Mouse (Mus musculus) intestine, embryonic 14.5 days (tissue): ENCODE measurements around the gene Nacc1. TPM values are rescaled to one million over a fixed set of nuclear protein-coding genes. Genes with fewer than 3 reads are reported as not detected.
"Not testable (repeated sequence)": the region's sequence is repeated elsewhere in the genome, so short reads cannot be mapped to it uniquely, and the experiment has no call there.

Experiments used
- ATAC-seq: fragments of 200-750 bp; cut with Nextera tagmentation; replicated peaks from 2 replicates; pipeline ENCODE4 v1.8.0; 2017; ENCODE audit warnings: low read depth, moderate number of reproducible peaks, moderate TSS enrichment, moderate library complexity; ENCODE audit not compliant: low FRiP score, low TSS enrichment
- DNase-seq: peaks from one replicate; pipeline ENCODE4 v3.0.0-alpha.2; 2018; ENCODE audit warnings: low spot score
- H3K27ac ChIP-seq: fragments of 300-500 bp; sonication (generic); 2 replicates; pipeline ENCODE4 v1.5.1; 2014; ENCODE audit warnings: low read depth, mild to moderate bottlenecking, control low read depth
- H3K27me3 ChIP-seq: fragments of 300-500 bp; sonication (generic); replicated peaks from 2 replicates; pipeline ENCODE4 v1.6.1; 2014; ENCODE audit warnings: low read length, control low read depth; ENCODE audit not compliant: control insufficient read depth, insufficient read depth
- H3K36me3 ChIP-seq: fragments of 300-500 bp; sonication (generic); 2 replicates; pipeline ENCODE4 v1.6.1; 2014; ENCODE audit warnings: low read length, control low read depth; ENCODE audit not compliant: control insufficient read depth, insufficient read depth
- H3K4me1 ChIP-seq: fragments of 300-500 bp; sonication (generic); replicated peaks from 2 replicates; pipeline ENCODE4 v1.6.1; 2014; ENCODE audit warnings: low read length, control low read depth, mixed read lengths; ENCODE audit not compliant: control insufficient read depth, insufficient read depth
- H3K4me2 ChIP-seq: fragments of 300-500 bp; sonication (generic); 2 replicates; pipeline ENCODE4 v1.6.1; 2014; ENCODE audit warnings: low read length
- H3K4me3 ChIP-seq: fragments of 300-500 bp; sonication (generic); 2 replicates; pipeline ENCODE4 v1.5.1; 2014; ENCODE audit warnings: low read depth, low read length, control low read depth, mixed read lengths
- H3K9ac ChIP-seq: fragments of 300-500 bp; sonication (generic); 2 replicates; pipeline ENCODE4 v1.6.1; 2014; ENCODE audit warnings: mild to moderate bottlenecking, low read length
- H3K9me3 ChIP-seq: fragments of 300-500 bp; sonication (generic); 2 replicates; pipeline ENCODE4 v1.6.1; 2016; ENCODE audit warnings: low read length, control low read depth; ENCODE audit not compliant: control insufficient read depth
- WGBS: fragments of 180-500 bp; shearing (Covaris S2); extraction: QIAGEN DNeasy Blood & Tissue Kit; methylation state at CpG from one replicate; pipeline ENCODE4 v1.1.7; 2014; 5-methylcytosine and 5-hydroxymethylcytosine counted together
- polyA plus RNA-seq: library from polyadenylated mRNA; unstranded; fragments of >200 nt; fragmentation: Nextera tagmentation; extraction: Ambion mirVana; gene quantifications from 2 replicates; pipeline ENCODE4 v1.2.1, GENCODE M21; 2014

Gene Nacc1
- polyA plus RNA-seq, 1 experiment from 2014 or later: 25.0 TPM

DNA sequence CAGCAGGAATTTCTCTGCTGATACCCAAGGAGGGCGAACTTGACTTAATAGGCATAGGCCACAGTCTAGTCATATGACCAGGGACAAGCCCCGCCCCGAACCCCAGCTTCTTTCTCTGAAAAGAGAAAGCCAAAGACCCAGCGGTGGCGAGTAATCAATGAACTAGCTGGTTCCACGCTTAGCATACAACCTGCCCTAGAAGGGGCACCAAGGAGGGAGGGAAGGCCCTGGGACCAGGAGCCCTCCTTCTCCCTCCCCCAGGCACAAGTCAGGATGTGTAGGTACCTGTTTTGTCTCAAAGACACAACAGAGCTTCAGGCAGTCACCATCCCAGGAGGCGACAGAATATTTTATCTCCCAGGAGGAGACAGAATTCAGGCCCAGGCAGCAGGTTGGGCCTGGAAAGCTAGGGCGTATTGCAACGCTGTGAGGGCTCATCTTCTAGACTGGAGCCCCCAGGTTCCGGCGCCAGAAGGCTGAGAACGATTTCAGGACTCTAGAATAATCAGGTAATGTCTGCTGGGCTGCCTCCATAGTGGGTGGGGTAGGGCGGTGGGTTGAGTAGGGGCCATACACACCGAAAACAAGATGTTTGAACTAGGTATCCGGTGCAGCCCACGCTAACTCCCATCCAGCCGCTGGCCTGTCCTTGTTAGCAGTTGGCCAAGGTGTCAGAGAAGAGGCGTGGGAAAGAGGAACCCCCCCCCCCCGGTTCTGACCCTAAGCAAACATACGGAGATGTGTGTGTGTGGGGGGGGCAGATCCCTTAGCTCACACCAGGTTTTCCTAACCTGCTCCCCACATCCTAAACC, 1.3 kb downstream of the Nacc1 start, which contains the start of gene Trmt1:
Trmt1 (plus strand) TSS at position 117 of the 812 bp plus-strand sequence.
- H3K27ac ChIP-seq: peak within 1 kb of the TSS; percentile 92
- H3K4me3 ChIP-seq: peak within 1 kb of the TSS; percentile 98
- no peaks in the 10 kb centered on the region for H3K9me3 ChIP-seq
- peak within 1 kb of the TSS; percentile 88 for H3K4me2 ChIP-seq
- H3K9ac ChIP-seq: peak within 1 kb of the TSS; percentile 97
- peak; percentile 55 for DNase-seq
- peak; percentile 20; the same call in 1 of the 2 replicates for ATAC-seq
- H3K4me1 ChIP-seq: peaks cover 30% of the 10 kb centered on the region
- peaks cover 31% of the 10 kb centered on the region for H3K36me3 ChIP-seq
- no peaks in the 10 kb centered on the region for H3K27me3 ChIP-seq
- 11% methylated on average over 20 of the region's 20 CpGs for WGBS

DNA sequence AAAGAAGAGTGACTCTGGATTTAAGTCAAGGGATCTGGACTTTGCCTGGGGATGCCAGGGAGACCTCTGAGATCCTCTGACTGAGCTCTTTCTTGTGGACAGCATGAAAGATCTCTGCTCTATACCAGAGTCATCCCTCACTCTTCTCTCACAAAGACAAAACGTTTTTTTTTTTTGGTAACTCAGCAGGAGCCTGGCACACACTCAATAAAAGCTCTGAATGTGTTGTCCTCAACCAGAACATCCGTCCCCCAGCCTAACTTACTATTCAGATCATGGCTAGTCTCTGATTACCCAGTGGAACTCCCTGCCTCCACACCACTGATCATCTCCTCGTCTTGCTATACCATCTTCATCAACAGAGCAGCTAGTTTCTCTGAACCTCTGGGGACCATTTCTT, 3.1 kb downstream of the Nacc1 start:
- 65% methylated on average over 3 of the region's 3 CpGs for WGBS
- Histone ChIP-seq H3K4me2 (no peak overlapping the region), H3K27me3 (no peaks in the 10 kb centered on the region), H3K9me3 (no peaks in the 10 kb centered on the region), H3K27ac (no peak overlapping the region), H3K9ac (no peak overlapping the region), H3K4me1 (peaks cover 24% of the 10 kb centered on the region), H3K36me3 (peaks cover 21% of the 10 kb centered on the region), H3K4me3 (no peak overlapping the region)
- DNase-seq: no peak
- ATAC-seq: no peak

DNA sequence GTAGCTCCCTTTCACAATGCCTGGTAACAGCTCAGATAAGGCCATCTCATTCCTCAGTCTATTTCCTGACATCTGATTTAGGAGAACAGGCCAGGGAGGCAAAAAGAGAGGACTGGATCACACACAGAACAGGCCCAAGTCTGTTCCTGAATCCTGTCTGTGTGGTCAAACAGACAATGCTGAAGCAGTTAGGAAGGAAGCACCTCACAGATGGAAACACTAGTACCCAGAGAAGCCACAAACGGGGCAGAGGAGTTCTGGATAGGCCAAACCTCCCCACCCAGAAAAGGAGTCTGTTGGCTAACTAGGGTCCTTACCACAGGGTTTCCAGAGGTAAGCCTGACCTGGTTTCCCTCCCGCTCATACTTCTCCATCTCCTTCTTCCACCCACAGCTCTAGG, 5.4 kb downstream of the Nacc1 start:
- Histone ChIP-seq H3K27me3 (no peaks in the 10 kb centered on the region), H3K36me3 (peaks cover 29% of the 10 kb centered on the region), H3K4me1 (peaks cover 14% of the 10 kb centered on the region), H3K9ac (no peak overlapping the region), H3K27ac (no peak overlapping the region), H3K4me3 (no peak overlapping the region), H3K4me2 (no peak overlapping the region), H3K9me3 (no peaks in the 10 kb centered on the region)
- 80% methylated on average over 2 of the region's 2 CpGs for WGBS
- DNase-seq (no peak), ATAC-seq (no peak)

GRCm38 (mm10) chr8:84681476-84681875, 6.2 kb downstream of the Nacc1 start:
- WGBS: 89% methylated on average over 2 of the region's 2 CpGs

DNA sequence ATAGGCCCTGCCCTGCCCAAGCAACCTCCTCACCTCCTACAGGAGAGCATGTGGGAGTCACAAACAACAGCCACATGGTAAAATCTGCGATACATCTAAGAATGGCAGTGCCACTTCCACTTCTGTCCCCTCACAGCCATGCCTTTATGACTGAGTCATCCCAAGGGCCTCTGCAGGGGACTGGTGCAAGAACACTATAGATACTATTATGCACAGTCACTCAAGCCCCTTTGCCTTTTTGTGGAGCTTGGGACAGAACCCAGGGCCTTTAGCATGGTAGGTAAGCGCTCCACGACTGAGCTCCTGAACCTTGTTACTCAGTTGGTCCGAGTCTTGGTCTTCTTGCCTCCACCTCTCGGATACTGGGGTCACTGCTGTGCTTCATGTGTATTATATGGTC, 10.4 kb downstream of the Nacc1 start:
- H3K9me3 ChIP-seq: no peaks in the 10 kb centered on the region
- H3K36me3 ChIP-seq: peaks cover 57% of the 10 kb centered on the region
- no peaks in the 10 kb centered on the region for H3K4me1 ChIP-seq

More at GRCm38 (mm10) chr8:84681476-84681875, 6.2 kb downstream of the Nacc1 start:
- DNase-seq (no peak), ATAC-seq (no peak)
- Histone ChIP-seq H3K36me3 (peaks cover 30% of the 10 kb centered on the region), H3K4me1 (peaks cover 13% of the 10 kb centered on the region), H3K9ac (no peak overlapping the region), H3K27me3 (no peaks in the 10 kb centered on the region), H3K27ac (no peak overlapping the region), H3K4me2 (no peak overlapping the region), H3K4me3 (no peak overlapping the region), H3K9me3 (no peaks in the 10 kb centered on the region)

GRCm38 (mm10) chr8:84670295-84671006, 17.2 kb downstream of the Nacc1 start:
- peak; percentile 58 for DNase-seq
- not testable (repeated sequence) for H3K27ac ChIP-seq, H3K4me3 ChIP-seq, ATAC-seq, H3K9me3 ChIP-seq, H3K4me2 ChIP-seq, H3K4me1 ChIP-seq, H3K27me3 ChIP-seq, H3K9ac ChIP-seq
- 78% methylated on average over 4 of the region's 5 CpGs for WGBS
- H3K36me3 ChIP-seq: peaks cover 58% of the 10 kb centered on the region

More for the DNA sequence above, 10.4 kb downstream of the Nacc1 start:
- Histone ChIP-seq H3K4me3 (no peak overlapping the region), H3K9ac (no peak overlapping the region), H3K27ac (no peak overlapping the region), H3K27me3 (no peaks in the 10 kb centered on the region), H3K4me2 (no peak overlapping the region)
- DNase-seq (no peak), ATAC-seq (no peak)
- 97% methylated on average over 5 of the region's 5 CpGs for WGBS

DNA sequence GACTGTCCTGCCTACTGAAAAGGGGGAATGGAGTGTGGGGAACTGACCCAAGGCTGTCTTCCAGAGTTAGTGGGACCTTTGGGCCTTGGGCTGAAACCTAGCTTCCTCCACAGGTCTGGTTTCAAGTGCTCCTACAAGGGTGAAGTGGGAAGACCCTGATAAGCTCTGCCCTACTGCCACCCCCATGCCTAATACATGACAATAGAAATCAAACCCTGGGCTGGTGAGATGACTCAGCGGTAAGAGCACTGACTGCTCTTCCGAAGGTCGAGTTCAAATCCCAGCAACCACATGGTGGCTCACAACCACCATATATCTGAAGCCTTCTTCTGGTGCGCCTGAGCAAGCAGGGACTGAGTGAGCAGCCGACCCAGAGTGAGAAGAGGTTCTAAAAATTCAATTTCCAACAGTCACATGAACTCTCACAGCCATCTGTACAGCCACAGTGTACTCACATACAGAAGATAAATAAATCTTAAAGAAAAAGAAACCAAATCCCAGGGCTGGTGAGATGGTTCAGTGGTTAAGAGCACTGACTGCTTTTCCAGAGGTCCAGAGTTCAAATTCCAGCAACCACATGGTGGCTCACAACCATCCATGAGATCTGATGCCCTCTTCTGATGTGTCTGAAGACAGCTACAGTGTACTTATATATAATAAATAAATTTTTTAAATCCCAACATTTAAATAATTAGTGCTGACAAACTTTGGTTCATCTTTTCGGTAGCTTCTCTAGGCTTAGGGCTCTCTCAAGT, 18.8 kb downstream of the Nacc1 start:
- Histone ChIP-seq H3K27ac (no peak overlapping the region), H3K4me3 (no peak overlapping the region), H3K27me3 (no peaks in the 10 kb centered on the region), H3K4me2 (no peak overlapping the region), H3K36me3 (peaks cover 44% of the 10 kb centered on the region), H3K4me1 (0 out of 2 replicates have a peak, but pooled peaks cover 5% of the 10 kb centered on the region), H3K9me3 (no peaks in the 10 kb centered on the region), H3K9ac (no peak overlapping the region)
- no peak for DNase-seq
- no peak for ATAC-seq
- WGBS: 81% methylated on average over 6 of the region's 6 CpGs

GRCm38 (mm10) chr8:84668081-84668480, 19.6 kb downstream of the Nacc1 start:
- Histone ChIP-seq H3K27ac (no peak overlapping the region), H3K9me3 (no peaks in the 10 kb centered on the region), H3K27me3 (no peaks in the 10 kb centered on the region), H3K9ac (no peak overlapping the region), H3K36me3 (peaks cover 36% of the 10 kb centered on the region), H3K4me2 (no peak overlapping the region), H3K4me1 (peaks cover 8% of the 10 kb centered on the region; the same call in 1 of the 2 replicates), H3K4me3 (no peak overlapping the region)
- ATAC-seq: no peak
- no peak for DNase-seq
- 66% methylated on average over 1 of the region's 1 CpGs for WGBS
